Mouse (Mus musculus) intestine, postnatal 0 days (tissue): ENCODE results near the gene Matn3. TPM values are rescaled to one million over a fixed set of nuclear protein-coding genes. Genes with fewer than 3 reads are reported as not detected.

Source experiments
- ATAC-seq: fragments of 200-750 bp; cut with Nextera tagmentation; 2 replicates; pipeline ENCODE4 v1.8.0; 2017; ENCODE audit warnings: mild to moderate bottlenecking, moderate TSS enrichment, moderate library complexity
- H3K27ac ChIP-seq: fragments of 300-500 bp; sonication (generic); 2 replicates; pipeline ENCODE4 v1.5.1; 2014; ENCODE audit warnings: mild to moderate bottlenecking, low read depth, low read length, moderate library complexity
- H3K27me3 ChIP-seq: fragments of 300-500 bp; sonication (generic); replicated peaks from 2 replicates; pipeline ENCODE4 v1.6.1; 2014; ENCODE audit warnings: low read length, mixed read lengths; ENCODE audit not compliant: control insufficient read depth, insufficient read depth
- H3K36me3 ChIP-seq: fragments of 300-500 bp; sonication (generic); 2 replicates; pipeline ENCODE4 v1.6.1; 2014; ENCODE audit warnings: mild to moderate bottlenecking, moderate library complexity; ENCODE audit not compliant: control insufficient read depth, insufficient read depth
- H3K4me1 ChIP-seq: fragments of 300-500 bp; sonication (generic); replicated peaks from 2 replicates; pipeline ENCODE4 v1.6.1; 2014; ENCODE audit warnings: antibody characterized with exemption, low read length, mixed read lengths; ENCODE audit not compliant: control insufficient read depth, insufficient read depth
- H3K4me2 ChIP-seq: fragments of 300-500 bp; sonication (generic); replicated peaks from 2 replicates; pipeline ENCODE4 v1.6.1; 2014; ENCODE audit warnings: low read depth, mild to moderate bottlenecking, moderate library complexity
- H3K4me3 ChIP-seq: fragments of 300-500 bp; sonication (generic); 2 replicates; pipeline ENCODE4 v1.5.1; 2014; ENCODE audit warnings: low read depth, low read length
- H3K9ac ChIP-seq: fragments of 300-500 bp; sonication (generic); 2 replicates; pipeline ENCODE4 v1.6.1; 2014; ENCODE audit warnings: mild to moderate bottlenecking, low read depth, low read length
- H3K9me3 ChIP-seq: fragments of 300-500 bp; sonication (generic); 2 replicates; pipeline ENCODE4 v1.6.1; 2016; ENCODE audit warnings: mixed run types; ENCODE audit not compliant: control insufficient read depth
- CTCF ChIP-seq: sonication (generic); IDR thresholded peaks from 2 replicates; pipeline ENCODE4 v1.5.1; 2016; ENCODE audit warnings: low read depth, mild to moderate bottlenecking, control low read depth, antibody characterized with exemption, moderate library complexity
- WGBS: fragments of 180-500 bp; shearing (Covaris S2); extraction: QIAGEN DNeasy Blood & Tissue Kit; methylation state at CpG from one replicate; pipeline ENCODE4 v1.1.7; 2014; 5-methylcytosine and 5-hydroxymethylcytosine counted together
- polyA plus RNA-seq: library from polyadenylated mRNA; unstranded; fragments of >200 nt; fragmentation: Nextera tagmentation; extraction: Ambion mirVana; gene quantifications from 2 replicates; pipeline ENCODE4 v1.2.1, GENCODE M21; 2015

Gene Matn3
- polyA plus RNA-seq, 1 experiment from 2014 or later = not detected

- WGBS = 52% methylated on average over 4 of the region's 4 CpGs
- Histone ChIP-seq H3K9ac (no peak overlapping the region), H3K27me3 (no peaks in the 10 kb centered on the region), H3K4me3 (no peak overlapping the region), H3K27ac (no peak overlapping the region), H3K36me3 (peaks cover 28% of the 10 kb centered on the region), H3K4me2 (no peak overlapping the region), H3K9me3 (no peaks in the 10 kb centered on the region), H3K4me1 (no peaks in the 10 kb centered on the region)
- no peak for TF ChIP-seq CTCF
- no peak for ATAC-seq
Observed at GRCm38 (mm10) chr12:8941699-8942392, 5.9 kb upstream of the Matn3 start.

DNA sequence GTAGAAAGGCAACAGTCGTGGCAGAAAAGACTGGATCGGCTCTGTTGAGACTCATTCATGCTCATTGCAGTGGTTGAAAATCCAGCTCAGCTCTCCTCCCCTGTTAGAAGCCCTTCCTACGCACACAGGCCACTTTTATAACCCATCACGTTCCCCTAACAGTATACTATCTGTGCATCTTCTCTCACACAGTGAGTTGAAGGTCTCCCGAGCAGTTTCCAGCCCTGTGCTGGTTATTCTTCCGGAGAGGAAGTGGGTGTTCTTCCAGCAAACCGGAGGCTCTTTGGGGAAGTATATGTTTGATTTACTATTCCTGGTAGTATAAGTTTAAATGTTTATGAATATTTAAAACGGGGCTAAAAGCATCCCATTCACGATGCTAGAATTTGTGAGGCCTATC is 566 bp upstream of the Matn3 start:
- no peaks in the 10 kb centered on the region for H3K9me3 ChIP-seq
- WGBS = 45% methylated on average over 9 of the region's 9 CpGs
- no peaks in the 10 kb centered on the region; the same call in 1 of the 2 replicates for H3K27me3 ChIP-seq
- H3K4me2 ChIP-seq = peak overlapping the region; percentile 87; the same call in 1 of the 2 replicates
- 0 out of 2 replicates have a peak overlapping the region, but pooled peaks have one; percentile 55 for H3K9ac ChIP-seq
- no peak for TF ChIP-seq CTCF
- peaks cover 3% of the 10 kb centered on the region; the same call in 1 of the 2 replicates for H3K4me1 ChIP-seq
- H3K4me3 ChIP-seq = no peak overlapping the region
- no peak for ATAC-seq
- no peak overlapping the region for H3K27ac ChIP-seq
- H3K36me3 ChIP-seq = no peaks in the 10 kb centered on the region

GRCm38 (mm10) chr12:8953136-8953535 is 5.4 kb downstream of the Matn3 start:
- Histone ChIP-seq H3K4me3 (no peak overlapping the region), H3K27ac (no peak overlapping the region), H3K9ac (no peak overlapping the region), H3K9me3 (no peaks in the 10 kb centered on the region), H3K27me3 (peaks cover 3% of the 10 kb centered on the region; the same call in 1 of the 2 replicates), H3K4me1 (no peaks in the 10 kb centered on the region), H3K36me3 (no peaks in the 10 kb centered on the region), H3K4me2 (no peak overlapping the region)
- no peak for TF ChIP-seq CTCF
- WGBS = 88% methylated on average over 10 of the region's 10 CpGs
- no peak for ATAC-seq

- WGBS = 59% methylated on average over 9 of the region's 9 CpGs
- no peaks in the 10 kb centered on the region for H3K9me3 ChIP-seq
- no peaks in the 10 kb centered on the region for H3K4me1 ChIP-seq
- H3K36me3 ChIP-seq = no peaks in the 10 kb centered on the region
- H3K27ac ChIP-seq = no peak overlapping the region
- H3K27me3 ChIP-seq = 0 out of 2 replicates have a peak, but pooled peaks cover 3% of the 10 kb centered on the region
- H3K4me2 ChIP-seq = no peak overlapping the region
- no peak overlapping the region for H3K4me3 ChIP-seq
- H3K9ac ChIP-seq = no peak overlapping the region
- no peak for ATAC-seq
- TF ChIP-seq CTCF = no peak
Observed at GRCm38 (mm10) chr12:8954161-8954561, 6.4 kb downstream of the Matn3 start.

- WGBS = 75% methylated on average over 9 of the region's 9 CpGs
- ATAC-seq = no peak
- Histone ChIP-seq H3K9me3 (no peaks in the 10 kb centered on the region), H3K27ac (no peak overlapping the region), H3K9ac (no peak overlapping the region), H3K27me3 (0 out of 2 replicates have a peak, but pooled peaks cover 3% of the 10 kb centered on the region), H3K36me3 (no peaks in the 10 kb centered on the region), H3K4me2 (no peak overlapping the region), H3K4me3 (no peak overlapping the region), H3K4me1 (no peaks in the 10 kb centered on the region)
- TF ChIP-seq CTCF = no peak
Observed at GRCm38 (mm10) chr12:8961607-8962316, 14.0 kb downstream of the Matn3 start.

GRCm38 (mm10) chr12:8969828-8970227 is 22.1 kb downstream of the Matn3 start:
- H3K36me3 ChIP-seq = no peaks in the 10 kb centered on the region
- H3K4me2 ChIP-seq = no peak overlapping the region
- WGBS = 21% methylated on average over 9 of the region's 9 CpGs
- TF ChIP-seq CTCF = no peak
- H3K27ac ChIP-seq = no peak overlapping the region
- no peaks in the 10 kb centered on the region for H3K27me3 ChIP-seq
- H3K4me1 ChIP-seq = no peaks in the 10 kb centered on the region
- ATAC-seq = peak; percentile 61; the same call in 1 of the 2 replicates
- no peak overlapping the region for H3K9ac ChIP-seq
- H3K9me3 ChIP-seq = no peaks in the 10 kb centered on the region
- H3K4me3 ChIP-seq = no peak overlapping the region
